Mouse (Mus musculus): ENCODE measurements around the gene Egfr. TPM values are rescaled to one million over a fixed set of nuclear protein-coding genes. Genes with fewer than 3 reads are reported as not detected.

Egfr gene
- total RNA-seq, 1 experiment from 2014 or later: 6.9 TPM

DNA sequence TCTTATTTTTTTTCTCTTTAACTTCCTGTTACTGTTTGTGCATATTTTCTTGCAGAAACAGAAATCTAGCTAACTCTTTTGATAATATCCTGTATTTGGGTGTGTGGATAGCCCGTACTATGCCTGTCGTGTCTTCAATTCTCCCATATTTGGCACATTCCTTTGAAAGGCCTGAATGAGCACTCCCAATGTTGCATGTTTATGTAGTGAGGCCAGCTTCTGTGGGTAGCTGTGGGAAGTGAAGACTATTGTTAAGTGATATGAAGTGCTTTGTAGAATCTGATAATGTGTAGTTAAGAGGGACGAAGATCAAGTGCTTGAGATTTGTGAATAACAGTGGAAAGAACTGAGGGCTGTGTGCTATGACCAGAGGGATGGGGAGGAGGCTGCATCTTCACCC lies 77.5 kb downstream of the Egfr start:
- no peak for DNase-seq

DNA sequence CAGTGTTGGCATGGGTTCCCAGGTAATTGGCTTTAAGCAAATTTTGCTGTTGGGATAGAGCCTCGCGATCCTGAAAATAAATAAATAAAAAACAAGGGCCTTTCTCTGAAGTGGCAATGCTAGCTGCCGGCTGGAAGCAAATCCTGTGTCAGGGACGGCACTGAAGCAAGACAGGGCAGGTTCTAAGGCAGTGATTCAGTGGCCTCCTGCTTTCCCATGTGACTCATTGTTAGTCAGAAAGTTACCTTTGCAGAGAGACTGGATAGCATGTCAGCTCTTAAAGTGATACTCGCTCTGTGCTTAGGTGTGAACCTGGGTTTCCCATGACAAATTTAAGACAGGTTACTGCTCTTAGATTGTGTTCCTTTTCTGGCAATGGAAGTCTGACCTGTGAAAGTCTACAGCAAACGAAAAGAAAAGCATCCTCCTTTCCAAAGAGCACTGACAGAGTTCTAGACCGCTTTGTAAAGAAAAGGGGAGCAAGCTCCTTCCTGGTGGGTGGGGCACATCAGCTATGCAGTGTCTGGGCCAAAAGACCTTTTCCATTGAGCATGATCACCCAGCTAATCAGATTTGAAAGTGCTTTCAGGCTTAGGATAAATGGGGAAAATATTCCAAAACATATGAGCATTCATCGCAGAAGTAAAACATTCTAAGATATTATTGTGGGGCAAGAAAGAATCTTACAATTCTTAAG lies 78.7 kb downstream of the Egfr start:
- peak; percentile 10 for DNase-seq

DNA sequence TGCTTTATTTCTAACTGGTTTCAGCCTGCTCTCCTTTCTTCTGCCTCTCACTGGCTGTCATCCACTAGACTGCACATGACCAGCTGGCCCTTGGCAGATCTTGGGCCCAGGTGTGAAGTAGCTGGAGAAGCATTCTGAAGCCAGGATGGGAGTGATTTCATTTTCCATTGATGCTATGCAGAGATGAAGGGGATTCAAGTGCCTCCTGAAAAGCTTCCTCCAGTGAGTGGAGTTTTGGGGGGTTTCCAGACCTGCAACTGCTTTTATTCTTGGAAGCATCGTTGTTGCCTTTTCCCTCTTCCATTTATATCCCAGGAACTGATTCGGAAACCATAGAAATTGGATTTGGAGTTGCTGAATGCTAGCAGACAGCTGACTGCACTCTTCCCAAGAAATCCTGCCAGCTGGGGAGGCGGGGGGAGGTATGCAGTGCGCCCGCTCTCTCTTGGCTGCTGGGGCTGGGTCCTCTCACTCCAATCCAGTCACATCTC lies 80.0 kb downstream of the Egfr start:
- no peak for DNase-seq

DNA sequence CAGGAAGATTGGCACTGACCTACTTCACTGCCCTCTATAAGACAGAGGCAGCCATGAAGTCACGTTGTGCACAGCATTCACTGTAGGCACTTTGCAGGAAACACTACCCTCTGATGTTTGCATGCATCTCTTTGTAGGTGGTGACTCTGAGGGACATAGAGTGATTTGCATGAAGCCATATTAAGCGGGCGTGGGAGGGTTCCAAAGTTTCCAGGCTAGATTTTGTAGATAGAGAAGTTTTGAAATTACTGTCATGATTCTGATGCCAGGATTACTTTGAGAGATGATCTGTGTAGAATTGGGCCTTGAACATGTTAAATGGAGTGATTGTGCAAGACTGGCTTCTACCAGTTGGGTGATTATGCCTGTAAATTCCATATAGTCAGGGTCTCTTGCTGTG lies 86.8 kb downstream of the Egfr start:
- no peak for DNase-seq

DNA sequence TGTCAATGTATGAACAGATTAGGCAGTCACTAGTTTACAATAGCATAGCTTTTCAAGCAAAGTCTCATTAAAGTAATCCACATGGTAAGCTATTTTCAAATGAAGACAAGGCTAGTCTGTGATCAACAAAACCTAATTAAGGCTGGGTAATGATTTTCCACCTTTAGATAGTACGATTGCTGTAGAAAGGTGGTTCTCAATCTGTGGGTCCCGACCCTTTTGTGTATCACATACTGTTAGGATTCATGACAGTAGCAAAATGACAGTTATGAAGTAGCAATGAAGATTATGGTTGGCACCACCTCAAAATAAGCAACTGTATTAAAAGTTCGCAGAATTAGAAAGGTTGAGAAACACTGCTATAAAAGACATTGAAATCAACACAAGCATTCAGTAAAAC lies 90.9 kb downstream of the Egfr start:
- DNase-seq: no peak

DNA sequence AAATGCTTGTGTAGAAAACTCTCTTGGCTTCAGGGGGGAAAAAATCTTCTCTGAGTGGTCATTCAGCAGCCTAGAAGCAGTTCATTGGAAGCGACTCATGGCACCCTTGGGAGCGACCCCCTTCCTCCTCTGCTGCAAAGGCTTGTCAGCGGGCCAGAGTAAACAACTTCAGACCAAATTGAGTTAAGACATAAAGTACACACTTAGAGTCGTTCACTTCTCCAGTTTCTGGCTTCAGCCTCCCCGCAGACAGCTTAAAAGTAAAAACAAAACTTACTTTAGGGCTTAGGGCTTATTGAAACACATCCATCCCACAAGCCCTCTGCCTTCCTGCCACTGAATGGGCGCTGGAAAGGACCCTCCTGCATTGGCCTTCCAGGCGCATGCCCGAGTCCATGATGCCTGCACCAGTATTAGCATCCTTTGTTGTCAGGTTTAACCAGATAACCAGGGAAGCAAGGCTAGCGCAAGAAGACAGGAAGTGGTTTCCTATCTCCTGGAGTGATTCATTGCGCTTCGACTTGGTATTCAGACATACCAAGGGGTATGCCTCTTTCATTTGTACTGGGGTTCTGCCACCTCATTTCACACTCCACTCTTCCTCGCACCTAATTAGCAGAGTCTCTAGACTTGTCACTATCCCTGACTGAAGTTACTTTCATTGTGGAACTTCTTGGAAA lies 92.0 kb downstream of the Egfr start:
- no peak for DNase-seq

DNA sequence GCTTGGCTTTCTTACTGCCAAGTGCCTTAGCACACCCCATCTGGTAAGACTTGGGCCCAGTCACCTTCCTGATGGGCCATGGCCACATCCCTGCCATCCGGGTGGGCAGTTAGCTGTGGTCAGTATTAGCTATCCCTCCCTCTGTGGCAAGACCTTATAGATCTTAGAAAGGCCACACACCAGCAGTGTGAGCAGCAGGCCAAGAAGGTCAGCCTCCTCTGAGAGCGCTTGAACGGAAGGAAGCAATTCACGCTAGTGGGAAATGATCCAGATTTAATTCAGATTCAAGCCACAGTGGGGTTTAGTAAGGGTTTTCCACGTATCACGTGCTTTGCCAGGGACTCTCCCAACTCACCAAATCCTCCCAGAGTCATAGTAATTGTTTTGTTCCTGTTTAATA lies 96.9 kb downstream of the Egfr start:
- no peak for DNase-seq

DNA sequence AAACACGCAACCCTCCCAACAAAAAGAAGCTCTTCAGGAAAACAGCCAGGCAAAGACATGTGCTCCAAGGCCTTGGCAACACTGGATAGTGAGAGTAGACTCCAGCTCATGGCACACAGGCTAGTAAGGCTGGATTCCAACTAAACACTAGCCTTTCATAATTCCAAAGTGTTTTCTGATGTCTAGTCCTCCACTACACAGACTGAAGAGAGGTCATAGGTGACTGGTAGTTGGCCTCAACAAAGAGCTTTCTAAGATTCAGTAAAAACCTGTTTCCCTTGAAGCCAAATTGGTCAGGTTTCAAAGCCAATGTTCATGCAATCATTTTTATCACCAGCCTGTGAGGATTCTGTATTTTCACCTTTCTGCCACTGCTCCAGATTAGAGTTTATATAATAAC lies 99.4 kb downstream of the Egfr start:
- no peak for DNase-seq

DNA sequence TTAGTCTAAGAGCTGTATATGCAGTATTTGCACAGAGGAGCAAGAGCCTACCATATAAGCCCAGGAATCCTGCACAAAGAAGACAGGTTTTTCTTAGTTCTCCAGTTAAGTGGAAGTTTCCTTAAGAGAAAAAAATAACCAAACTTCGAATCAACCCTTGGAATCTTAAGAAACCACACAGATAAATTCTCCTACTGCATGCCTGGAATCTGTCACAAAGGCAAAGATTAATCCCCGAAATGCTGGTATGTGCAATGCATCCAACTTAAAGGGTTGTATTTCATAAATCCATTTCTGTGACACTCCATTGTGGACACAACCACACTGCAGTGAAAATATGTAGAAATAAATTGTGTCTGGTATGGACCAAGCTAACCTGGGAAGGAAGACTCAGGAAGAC lies 102.1 kb downstream of the Egfr start:
- DNase-seq: no peak

DNA sequence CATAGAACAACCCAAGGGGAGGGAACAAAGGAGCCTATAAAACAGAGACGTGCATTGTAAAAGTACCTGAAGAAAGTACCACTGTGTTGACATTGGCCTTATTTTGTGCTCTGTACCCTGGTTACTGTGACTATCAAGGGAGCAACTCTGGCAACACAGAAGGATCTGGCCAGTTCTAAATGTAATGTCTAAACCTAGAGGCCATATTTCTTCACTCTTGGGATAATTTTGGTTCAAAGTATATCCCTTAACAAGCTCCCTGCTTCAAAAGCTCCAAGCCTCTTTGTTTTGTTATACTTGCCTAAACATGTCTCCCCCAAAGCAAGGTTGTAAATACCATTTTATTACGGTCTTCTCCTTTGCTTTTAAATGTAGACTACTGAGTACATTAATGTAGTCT lies 105.3 kb downstream of the Egfr start:
- DNase-seq: no peak

DNA sequence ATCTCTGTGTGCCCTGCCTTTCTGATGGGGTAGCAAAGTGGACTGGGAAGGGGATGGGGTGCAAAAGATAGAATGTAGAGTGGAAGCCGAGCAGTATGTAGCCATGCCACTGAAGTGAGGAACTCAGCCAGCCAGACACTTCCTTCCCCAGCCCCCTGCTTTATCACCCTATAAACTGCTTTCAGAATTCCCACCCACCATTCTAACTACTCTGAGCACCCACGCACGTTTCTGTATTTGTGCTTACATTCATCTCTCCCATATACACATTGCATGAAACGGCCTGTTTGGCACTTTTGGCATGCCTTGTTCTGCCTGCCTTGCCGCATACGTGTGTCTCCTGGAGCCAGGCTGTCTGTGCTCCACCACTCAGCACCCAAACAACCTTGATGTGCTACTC lies 109.0 kb downstream of the Egfr start:
- no peak for DNase-seq

DNA sequence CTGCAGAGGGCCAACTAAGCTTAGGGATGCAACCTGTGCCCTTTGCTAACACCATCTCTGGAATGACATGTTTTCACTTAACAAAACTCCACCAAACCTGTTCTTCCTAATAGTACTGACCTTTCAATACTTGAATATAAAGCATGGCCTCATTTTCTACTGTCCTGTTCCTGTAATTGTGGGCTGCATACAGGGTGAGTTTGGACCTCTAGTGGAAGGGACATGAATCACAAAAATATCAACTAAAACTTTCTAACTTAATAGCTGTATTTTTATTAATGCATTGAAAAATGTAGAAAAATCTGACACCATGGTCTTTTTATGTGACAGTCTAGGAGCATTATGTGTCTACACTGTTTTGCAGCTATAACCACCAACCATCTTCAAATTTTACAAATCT lies 111.5 kb downstream of the Egfr start:
- DNase-seq: no peak

DNA sequence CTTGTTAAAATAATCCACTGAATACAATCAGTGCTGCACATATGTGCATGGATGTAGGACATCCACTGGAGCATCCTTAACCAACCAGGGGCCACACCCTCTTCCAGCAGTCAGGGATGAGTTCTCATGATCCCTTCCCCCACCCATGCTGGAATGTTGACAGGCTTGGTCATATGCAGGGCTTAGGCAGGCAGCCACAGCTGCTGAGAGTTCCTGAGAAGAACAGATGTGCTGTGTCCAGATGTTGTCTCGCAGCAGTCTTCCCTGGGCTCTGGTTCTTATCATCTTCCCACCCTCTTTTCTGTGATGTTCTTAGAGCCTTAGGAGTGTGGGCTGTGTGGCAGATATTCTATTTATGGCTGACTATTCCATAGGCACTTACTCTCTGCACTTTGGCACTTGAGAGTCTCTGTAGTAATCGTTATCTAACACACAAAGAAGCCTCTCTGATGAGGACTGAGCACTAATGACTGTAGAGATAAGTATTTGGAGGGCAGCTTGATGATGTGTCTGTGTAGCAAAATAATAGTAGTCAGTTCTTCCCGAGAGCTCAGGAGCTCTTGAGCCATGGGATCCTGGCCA lies 113.1 kb downstream of the Egfr start:
- DNase-seq: no peak

DNA sequence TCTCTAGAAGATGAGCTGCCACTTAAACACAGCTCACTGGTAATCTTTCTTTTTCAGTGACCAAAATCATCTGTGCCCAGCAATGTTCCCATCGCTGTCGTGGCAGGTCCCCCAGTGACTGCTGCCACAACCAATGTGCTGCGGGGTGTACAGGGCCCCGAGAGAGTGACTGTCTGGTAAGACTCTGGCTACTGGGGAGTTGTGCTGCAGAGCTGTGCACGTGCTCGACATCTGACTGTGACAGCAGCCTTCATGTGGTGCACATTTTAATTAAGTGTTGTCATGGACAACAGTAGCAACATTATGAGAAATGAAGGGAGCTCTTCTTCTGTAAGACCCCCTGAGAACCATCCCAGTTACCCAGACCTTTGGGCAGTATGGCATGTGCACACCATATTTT lies 116.0 kb downstream of the Egfr start:
- DNase-seq: no peak

DNA sequence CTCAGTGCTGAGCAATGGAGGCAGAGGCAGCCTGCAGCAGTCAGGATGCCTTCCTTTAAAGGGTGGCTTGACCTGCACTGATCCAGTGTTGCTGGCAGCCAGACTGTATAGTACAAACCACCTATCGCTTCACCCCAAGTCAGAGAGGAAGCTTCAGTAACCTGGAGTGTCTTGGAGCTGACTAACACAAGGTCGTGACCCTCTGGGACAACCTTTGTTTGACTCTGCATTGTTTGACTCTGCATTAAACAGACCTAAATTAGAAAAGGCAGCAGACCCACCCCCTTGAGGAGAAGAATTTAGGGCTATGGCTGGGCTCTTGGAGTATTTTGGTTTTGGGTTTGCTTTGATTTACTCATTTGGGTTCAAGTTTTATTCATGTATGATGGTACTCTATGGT lies 117.5 kb downstream of the Egfr start:
- DNase-seq: no peak

DNA sequence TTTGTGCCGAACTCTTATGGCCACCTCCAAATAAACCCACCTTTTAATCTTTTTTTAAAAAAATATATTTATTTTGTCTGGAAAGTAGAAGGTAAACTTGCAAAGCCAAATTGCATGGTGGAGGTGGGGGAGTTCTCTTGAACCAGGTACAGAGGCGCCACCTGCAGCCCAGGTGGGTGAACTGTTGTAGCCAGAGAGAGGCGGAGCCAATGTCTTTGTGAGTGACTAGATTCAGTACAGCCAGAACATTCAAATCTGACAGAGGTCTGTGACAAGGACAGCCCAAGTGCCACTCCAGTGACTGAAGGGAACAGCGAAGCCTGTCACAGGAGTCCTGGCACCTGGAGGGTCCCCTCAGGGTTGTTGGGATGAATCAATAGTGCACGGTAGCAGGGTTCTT lies 119.1 kb downstream of the Egfr start:
- DNase-seq: peak; percentile 41

DNA sequence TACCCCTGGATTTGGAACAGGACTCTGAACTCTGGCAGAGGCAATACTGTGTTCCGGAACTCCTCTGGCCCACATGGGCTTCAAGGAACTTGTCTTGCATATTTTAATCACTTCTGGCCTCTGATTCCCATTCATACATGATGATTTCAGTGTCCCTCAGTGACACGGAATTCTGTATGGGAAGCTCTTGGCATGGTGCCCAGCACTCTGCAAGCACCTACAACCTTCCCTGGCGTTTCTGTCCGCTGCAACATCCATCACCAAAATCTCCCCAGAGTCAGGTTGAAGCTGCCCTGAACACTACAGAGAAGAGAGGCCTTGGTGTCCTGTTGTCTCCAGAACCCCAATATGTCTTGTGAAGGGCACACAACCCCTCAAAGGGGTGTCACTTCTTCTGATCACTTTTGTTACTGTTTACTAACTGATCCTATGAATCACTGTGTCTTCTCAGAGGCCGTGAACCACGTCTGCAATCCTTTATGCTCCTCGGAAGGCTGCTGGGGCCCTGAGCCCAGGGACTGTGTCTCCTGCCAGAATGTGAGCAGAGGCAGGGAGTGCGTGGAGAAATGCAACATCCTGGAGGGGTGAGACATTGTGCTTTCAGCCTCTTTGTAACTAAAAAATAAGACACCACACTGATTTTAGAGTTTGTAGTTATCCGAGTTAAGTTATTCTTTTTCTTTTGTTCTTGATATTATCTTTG lies 125.8 kb downstream of the Egfr start:
- peak; percentile 46 for DNase-seq

DNA sequence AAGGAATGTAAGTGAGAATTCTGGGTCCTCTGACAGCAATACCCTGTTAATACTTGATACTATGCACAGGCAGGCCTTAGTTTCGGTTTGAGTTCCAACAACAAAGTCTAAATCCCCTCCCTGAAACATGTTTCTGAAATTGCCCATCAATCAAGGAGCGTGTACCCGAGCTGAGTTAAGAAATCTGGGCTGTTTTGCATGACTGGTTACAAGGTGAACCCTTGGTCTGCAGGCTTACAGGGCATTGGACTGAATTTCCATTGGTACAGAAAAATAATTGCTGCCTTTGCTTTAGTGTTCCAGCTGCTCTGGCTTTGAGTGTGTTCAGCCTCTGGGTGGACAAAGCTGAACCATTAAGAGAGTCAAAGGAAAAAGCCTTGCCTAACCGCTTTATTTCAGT lies 129.9 kb downstream of the Egfr start:
- DNase-seq: no peak

DNA sequence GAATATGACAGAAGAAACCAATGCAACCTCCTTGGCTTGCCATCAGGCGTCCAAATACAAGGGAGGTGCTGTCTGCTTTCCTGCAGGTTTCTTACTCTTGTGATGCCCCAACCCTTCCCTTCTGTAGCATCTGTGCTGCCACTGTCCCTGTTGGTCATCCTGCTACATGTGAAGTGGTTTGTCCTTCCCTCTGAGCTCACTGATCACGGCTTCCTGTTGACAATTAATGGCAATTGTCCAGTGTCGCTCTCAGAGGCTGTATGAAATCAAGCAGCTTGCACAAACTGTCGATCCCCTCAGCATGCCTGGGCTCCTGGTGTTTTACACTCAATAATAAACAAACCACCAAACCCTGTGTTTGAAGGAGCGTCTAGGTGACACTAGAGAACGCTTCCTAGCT lies 134.1 kb downstream of the Egfr start:
- no peak for DNase-seq

DNA sequence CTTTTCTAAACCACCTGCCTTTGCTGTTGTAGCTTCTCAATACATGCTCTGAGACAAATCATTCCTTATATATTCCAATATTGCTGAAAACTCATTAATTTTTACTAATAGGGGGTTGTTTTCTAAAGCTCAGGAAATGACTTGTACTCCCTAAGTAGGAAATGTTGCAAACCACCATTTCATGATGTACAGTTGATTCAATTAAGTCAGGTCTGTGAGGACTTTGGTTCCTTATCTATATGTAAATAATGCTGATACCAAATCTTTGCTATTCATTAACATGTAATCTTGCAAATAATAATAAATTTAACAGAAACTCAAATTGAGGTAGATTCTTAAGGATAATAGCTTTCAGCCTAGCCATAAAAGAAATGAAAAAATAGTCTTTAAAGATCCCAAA lies 136.1 kb downstream of the Egfr start:
- no peak for DNase-seq

DNA sequence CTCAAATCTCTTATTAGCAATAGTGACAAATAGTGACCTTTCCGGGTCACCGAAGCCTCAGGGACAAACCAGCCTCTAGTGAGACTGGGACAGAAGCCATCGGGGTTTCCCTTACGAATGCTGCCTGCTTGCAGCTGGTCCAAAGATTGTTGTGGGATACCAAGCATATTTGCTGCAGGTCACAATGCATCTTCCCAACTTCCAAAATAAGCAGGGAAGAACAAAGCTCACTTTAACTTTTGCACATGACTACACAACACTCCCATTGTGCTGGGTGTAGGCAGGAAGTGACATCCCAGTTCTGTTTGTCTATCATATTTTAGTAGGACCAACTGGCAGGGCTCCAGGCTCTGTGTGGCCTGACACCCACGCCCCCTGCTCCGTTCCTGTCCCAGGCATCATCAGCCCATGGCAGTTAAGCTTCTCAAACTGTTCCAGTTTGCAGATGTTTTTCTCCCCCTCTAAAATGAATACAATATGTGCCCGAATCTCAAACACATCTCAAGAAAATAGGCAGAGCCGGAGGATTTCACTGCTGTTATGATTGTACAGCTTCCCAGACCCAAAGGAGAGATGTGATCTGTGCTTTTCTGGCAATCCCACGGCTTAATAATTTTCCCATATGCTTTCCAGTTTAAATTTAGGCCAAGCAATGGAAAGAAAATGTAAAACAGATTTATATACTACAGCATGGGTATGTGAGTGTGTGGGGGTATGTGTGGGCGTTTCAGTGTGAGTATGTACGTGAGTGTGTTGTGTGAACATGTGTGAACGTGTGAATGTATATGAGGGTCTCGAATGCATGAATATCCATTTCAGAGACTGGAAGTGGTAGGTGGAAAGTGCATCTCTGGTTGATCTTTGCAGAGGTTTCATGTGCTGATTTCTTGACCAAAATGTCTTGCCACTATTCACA lies 143.7 kb downstream of the Egfr start:
- no peak for DNase-seq

DNA sequence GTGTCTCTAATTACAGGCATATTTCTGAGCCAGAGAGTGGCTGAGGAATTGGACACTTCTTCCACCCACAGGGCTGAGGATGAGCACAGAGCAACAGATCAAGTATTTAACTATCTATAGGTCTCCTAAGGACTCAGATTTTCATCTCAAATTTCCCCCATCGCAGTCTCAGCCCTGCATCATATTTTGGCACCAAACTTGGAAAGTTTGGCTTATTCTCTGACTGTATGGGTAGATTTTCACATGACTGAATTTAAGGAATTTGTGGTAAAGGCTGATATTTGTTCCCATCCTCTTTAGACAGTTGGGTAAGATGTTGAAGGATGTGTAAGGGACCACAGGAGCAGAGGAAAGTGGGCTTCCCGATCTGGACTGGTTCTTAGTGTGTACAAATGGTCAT lies 145.7 kb downstream of the Egfr start:
- no peak for DNase-seq

All from adrenal gland, postnatal 25 days (tissue).